Mouse (Mus musculus): Measurements from ENCODE around the gene Hormad2.

GRCm38 (mm10) chr11:4471251-4471650 is 30.3 kb upstream of the Hormad2 start:
- TF ChIP-seq EP300 (optimal IDR thresholded peaks at IDR 0.05): no peak
- TF ChIP-seq CTCF (IDR thresholded peaks at IDR 0.05; ENCODE audit: low read depth): no peak

Data from stomach, postnatal 0 days (tissue).